Mouse (Mus musculus) heart, embryonic 13.5 days (tissue): ENCODE results near the gene Best2. TPM values are rescaled to one million over a fixed set of nuclear protein-coding genes. Genes with fewer than 3 reads are reported as not detected.

Source experiments
- ATAC-seq: fragments of 200-750 bp; cut with Nextera tagmentation; 2 replicates; pipeline ENCODE4 v1.8.0; 2017; ENCODE audit warnings: moderate TSS enrichment; ENCODE audit not compliant: insufficient number of reproducible peaks, low FRiP score, low TSS enrichment; ENCODE audit errors: extremely low read depth
- H3K27ac ChIP-seq: fragments of 300-500 bp; sonication (generic); replicated peaks from 2 replicates; pipeline ENCODE4 v1.5.1; 2015; ENCODE audit warnings: moderate library complexity, mild to moderate bottlenecking, inconsistent platforms
- H3K27me3 ChIP-seq: fragments of 300-500 bp; sonication (generic); replicated peaks from 2 replicates; pipeline ENCODE4 v1.6.1; 2015; ENCODE audit warnings: mild to moderate bottlenecking, inconsistent platforms
- H3K36me3 ChIP-seq: fragments of 300-500 bp; sonication (generic); 2 replicates; pipeline ENCODE4 v1.6.1; 2015; ENCODE audit warnings: mild to moderate bottlenecking, inconsistent platforms
- H3K4me1 ChIP-seq: fragments of 300-500 bp; sonication (generic); 2 replicates; pipeline ENCODE4 v1.6.1; 2015; ENCODE audit warnings: inconsistent platforms
- H3K4me2 ChIP-seq: fragments of 300-500 bp; sonication (generic); 2 replicates; pipeline ENCODE4 v1.6.1; 2015; ENCODE audit warnings: inconsistent platforms, mild to moderate bottlenecking, moderate library complexity
- H3K4me3 ChIP-seq: fragments of 300-500 bp; sonication (generic); 2 replicates; pipeline ENCODE4 v1.5.1; 2015; ENCODE audit warnings: moderate library complexity, mild to moderate bottlenecking, inconsistent platforms
- H3K9ac ChIP-seq: fragments of 300-500 bp; sonication (generic); 2 replicates; pipeline ENCODE4 v1.6.1; 2015; ENCODE audit warnings: inconsistent platforms, mild to moderate bottlenecking, moderate library complexity
- H3K9me3 ChIP-seq: fragments of 300-500 bp; sonication (generic); 2 replicates; pipeline ENCODE4 v1.6.1; 2016; ENCODE audit warnings: inconsistent platforms
- WGBS: fragments of 180-500 bp; shearing (Covaris S2); methylation state at CpG from one replicate; pipeline ENCODE4 v1.1.7; 2015; ENCODE audit warnings: mixed read lengths; 5-methylcytosine and 5-hydroxymethylcytosine counted together
- polyA plus RNA-seq: library from polyadenylated mRNA; unstranded; fragments of >200 nt; fragmentation: Nextera tagmentation; extraction: Ambion mirVana; gene quantifications from 2 replicates; pipeline ENCODE4 v1.2.1, GENCODE M21; 2015

Best2 gene
- polyA plus RNA-seq, 1 experiment from 2014 or later, result not detected

- H3K9ac ChIP-seq, result peak overlapping the region; percentile 84
- peak overlapping the region; percentile 71 for H3K4me3 ChIP-seq
- no peaks in the 10 kb centered on the region for H3K9me3 ChIP-seq
- WGBS, result 4% methylated on average over 12 of the region's 12 CpGs
- ATAC-seq, result no peak
- peak overlapping the region; percentile 96 for H3K4me2 ChIP-seq
- peaks cover 44% of the 10 kb centered on the region for H3K36me3 ChIP-seq
- peak overlapping the region; percentile 83 for H3K27ac ChIP-seq
- no peaks in the 10 kb centered on the region for H3K27me3 ChIP-seq
- peaks cover 42% of the 10 kb centered on the region for H3K4me1 ChIP-seq
Observed at GRCm38 (mm10) chr8:85035165-85035727, 20.9 kb upstream of the Best2 start.

GRCm38 (mm10) chr8:85034764-85035163, 20.4 kb upstream of the Best2 start:
- WGBS, result 5% methylated on average over 13 of the region's 13 CpGs
- Histone ChIP-seq H3K27me3 (no peaks in the 10 kb centered on the region), H3K9me3 (no peaks in the 10 kb centered on the region), H3K4me3 (peak overlapping the region; percentile 71), H3K4me1 (peaks cover 37% of the 10 kb centered on the region), H3K27ac (peak overlapping the region; percentile 83; the same call in 1 of the 2 replicates), H3K36me3 (peaks cover 44% of the 10 kb centered on the region), H3K9ac (peak overlapping the region; percentile 84), H3K4me2 (peak overlapping the region; percentile 96)
- ATAC-seq, result no peak

- no peak overlapping the region for H3K9ac ChIP-seq
- peaks cover 52% of the 10 kb centered on the region for H3K36me3 ChIP-seq
- no peak overlapping the region for H3K27ac ChIP-seq
- no peaks in the 10 kb centered on the region for H3K9me3 ChIP-seq
- peaks cover 38% of the 10 kb centered on the region for H3K4me1 ChIP-seq
- no peaks in the 10 kb centered on the region for H3K27me3 ChIP-seq
- 55% methylated on average over 1 of the region's 1 CpGs for WGBS
- no peak for ATAC-seq
- peak overlapping the region; percentile 96; the same call in 1 of the 2 replicates for H3K4me2 ChIP-seq
- H3K4me3 ChIP-seq, result no peak overlapping the region
Observed at GRCm38 (mm10) chr8:85033867-85034266, 19.5 kb upstream of the Best2 start.

- Histone ChIP-seq H3K4me1 (peaks cover 41% of the 10 kb centered on the region), H3K9me3 (no peaks in the 10 kb centered on the region), H3K4me2 (no peak overlapping the region), H3K9ac (no peak overlapping the region), H3K27me3 (no peaks in the 10 kb centered on the region), H3K27ac (no peak overlapping the region), H3K36me3 (peaks cover 52% of the 10 kb centered on the region), H3K4me3 (no peak overlapping the region)
- WGBS, result 76% methylated on average over 4 of the region's 4 CpGs
- no peak for ATAC-seq
Observed at GRCm38 (mm10) chr8:85032622-85033311, 18.4 kb upstream of the Best2 start.

- H3K4me2 ChIP-seq, result peak overlapping the region; percentile 91
- peak overlapping the region; percentile 85 for H3K4me3 ChIP-seq
- peak overlapping the region; percentile 99; the same call in 1 of the 2 replicates for H3K9ac ChIP-seq
- WGBS, result 88% methylated on average over 14 of the region's 14 CpGs
- peaks cover 52% of the 10 kb centered on the region for H3K36me3 ChIP-seq
- no peak for ATAC-seq
- H3K27ac ChIP-seq, result no peak overlapping the region
- no peaks in the 10 kb centered on the region for H3K9me3 ChIP-seq
- no peaks in the 10 kb centered on the region for H3K27me3 ChIP-seq
- peaks cover 39% of the 10 kb centered on the region for H3K4me1 ChIP-seq
Observed at GRCm38 (mm10) chr8:85029271-85029670, 14.9 kb upstream of the Best2 start.

GRCm38 (mm10) chr8:85027922-85028321, 13.6 kb upstream of the Best2 start:
- Histone ChIP-seq H3K4me1 (peaks cover 41% of the 10 kb centered on the region), H3K27me3 (no peaks in the 10 kb centered on the region), H3K9me3 (no peaks in the 10 kb centered on the region), H3K36me3 (peaks cover 52% of the 10 kb centered on the region), H3K9ac (peak overlapping the region; percentile 99), H3K27ac (no peak overlapping the region), H3K4me3 (peak overlapping the region; percentile 85), H3K4me2 (peak overlapping the region; percentile 91)
- no peak for ATAC-seq
- 17% methylated on average over 2 of the region's 2 CpGs for WGBS

GRCm38 (mm10) chr8:85027516-85027855, 13.2 kb upstream of the Best2 start:
- Histone ChIP-seq H3K4me1 (peaks cover 41% of the 10 kb centered on the region), H3K4me2 (peak overlapping the region; percentile 91), H3K9ac (peak overlapping the region; percentile 99), H3K36me3 (peaks cover 52% of the 10 kb centered on the region), H3K4me3 (peak overlapping the region; percentile 85), H3K27me3 (no peaks in the 10 kb centered on the region), H3K27ac (peak overlapping the region; percentile 88), H3K9me3 (no peaks in the 10 kb centered on the region)
- no peak for ATAC-seq
- under 1% methylated on average over 13 of the region's 13 CpGs for WGBS

- Histone ChIP-seq H3K4me1 (peaks cover 41% of the 10 kb centered on the region), H3K27ac (peak within 1 kb of the TSS; percentile 88), H3K4me3 (peak within 1 kb of the TSS; percentile 85), H3K4me2 (peak within 1 kb of the TSS; percentile 91), H3K9ac (peak within 1 kb of the TSS; percentile 99), H3K9me3 (no peaks in the 10 kb centered on the region), H3K36me3 (peaks cover 52% of the 10 kb centered on the region), H3K27me3 (no peaks in the 10 kb centered on the region)
- WGBS, result under 1% methylated on average over 71 of the region's 75 CpGs
- ATAC-seq, result peak; percentile 80
Observed at GRCm38 (mm10) chr8:85026670-85027515, 12.6 kb upstream of the Best2 start, which contains the start of gene Trir. Trir (plus strand) TSS chr8:85026823.

- peak within 1 kb of the TSS; percentile 85 for H3K4me3 ChIP-seq
- peaks cover 52% of the 10 kb centered on the region for H3K36me3 ChIP-seq
- H3K4me2 ChIP-seq, result peak within 1 kb of the TSS; percentile 91
- H3K9ac ChIP-seq, result peak within 1 kb of the TSS; percentile 92
- peak within 1 kb of the TSS; percentile 88 for H3K27ac ChIP-seq
- 4% methylated on average over 30 of the region's 30 CpGs for WGBS
- ATAC-seq, result peak; percentile 78; the same call in 1 of the 2 replicates
- H3K4me1 ChIP-seq, result peaks cover 41% of the 10 kb centered on the region
- H3K9me3 ChIP-seq, result no peaks in the 10 kb centered on the region
- H3K27me3 ChIP-seq, result no peaks in the 10 kb centered on the region
Observed at GRCm38 (mm10) chr8:85025098-85025932, 11.0 kb upstream of the Best2 start, which contains the start of gene Asna1. Asna1 (minus strand) TSS chr8:85025281.

GRCm38 (mm10) chr8:85023846-85024245, 9.5 kb upstream of the Best2 start:
- no peak overlapping the region for H3K27ac ChIP-seq
- peak overlapping the region; percentile 85 for H3K4me3 ChIP-seq
- 0 out of 2 replicates have a peak overlapping the region, but pooled peaks have one; percentile 92 for H3K9ac ChIP-seq
- peak overlapping the region; percentile 91 for H3K4me2 ChIP-seq
- ATAC-seq, result no peak
- H3K9me3 ChIP-seq, result no peaks in the 10 kb centered on the region
- H3K4me1 ChIP-seq, result peaks cover 33% of the 10 kb centered on the region
- no peaks in the 10 kb centered on the region for H3K27me3 ChIP-seq
- peaks cover 53% of the 10 kb centered on the region for H3K36me3 ChIP-seq
- 85% methylated on average over 3 of the region's 3 CpGs for WGBS
